Mouse (Mus musculus) bone marrow, adult 2 months (tissue): ENCODE measurements around the gene Psmb8.

ENCODE experiments used
- CTCF ChIP-seq: fragments of 200-500 bp; IDR thresholded peaks from 2 replicates; pipeline ENCODE4 v1.5.1; 2011; ENCODE audit warnings: low read length, control low read depth; ENCODE audit not compliant: control insufficient read depth, insufficient read depth
- POLR2A ChIP-seq: fragments of 200-500 bp; IDR thresholded peaks from 2 replicates; pipeline ENCODE4 v1.6.1; 2011; ENCODE audit warnings: low read depth, mild to moderate bottlenecking, control low read depth, low read length, borderline replicate concordance; ENCODE audit not compliant: control insufficient read depth

DNA sequence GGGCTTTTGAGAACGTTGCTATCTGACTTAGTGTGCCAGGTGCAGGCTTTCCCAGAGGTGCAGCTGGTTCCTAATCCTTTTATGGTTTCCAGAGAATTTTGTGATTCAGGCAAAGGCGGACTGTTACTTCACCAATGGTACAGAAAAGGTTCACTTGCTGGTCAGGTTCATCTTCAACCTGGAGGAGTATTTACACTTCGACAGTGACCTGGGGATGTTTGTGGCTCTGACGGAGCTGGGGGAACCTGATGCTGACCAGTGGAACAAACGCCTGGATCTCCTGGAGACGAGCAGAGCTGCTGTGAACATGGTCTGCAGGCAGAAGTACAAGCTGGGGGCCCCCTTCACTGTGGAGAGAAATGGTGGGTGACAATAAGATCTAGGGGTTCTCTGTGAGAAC, 43.4 kb downstream of the Psmb8 start:
- TF ChIP-seq CTCF (no peak), POLR2A (no peak)
